Mouse (Mus musculus): ENCODE data around the gene Plrg1.

DNA sequence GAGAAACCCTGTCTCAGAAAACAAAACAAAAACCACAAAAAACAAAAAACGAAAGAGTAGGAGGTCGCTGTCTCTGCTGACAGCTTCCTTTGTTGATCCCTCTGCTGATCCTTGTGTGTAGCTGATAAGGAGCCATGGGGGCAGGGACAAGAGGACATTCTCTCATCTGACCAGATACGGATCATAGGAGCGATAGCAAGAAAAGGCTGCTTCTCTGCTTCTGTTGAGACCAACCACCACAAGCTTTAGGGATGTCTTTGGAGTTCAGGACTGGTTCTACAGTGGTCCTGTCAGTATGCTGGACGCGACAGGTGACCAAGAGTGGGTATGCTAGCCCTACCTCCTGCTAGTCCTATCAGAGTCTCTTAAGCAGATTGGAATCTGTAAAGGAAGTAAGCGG lies 2.2 kb upstream of the Plrg1 start:
- TF ChIP-seq CTCF (IDR thresholded peaks at IDR 0.05; ENCODE audit: low read depth) (no peak), EP300 (IDR thresholded peaks at IDR 0.05; ENCODE audit: low read depth) (no peak)

Data from liver, postnatal 0 days (tissue).